Mouse (Mus musculus): ENCODE measurements around the gene Siah2. TPM values are rescaled to one million over a fixed set of nuclear protein-coding genes. Genes with fewer than 3 reads are reported as not detected.

The Siah2 gene
- polyA plus RNA-seq, 1 experiment from 2014 or later: 5.5 TPM

DNA sequence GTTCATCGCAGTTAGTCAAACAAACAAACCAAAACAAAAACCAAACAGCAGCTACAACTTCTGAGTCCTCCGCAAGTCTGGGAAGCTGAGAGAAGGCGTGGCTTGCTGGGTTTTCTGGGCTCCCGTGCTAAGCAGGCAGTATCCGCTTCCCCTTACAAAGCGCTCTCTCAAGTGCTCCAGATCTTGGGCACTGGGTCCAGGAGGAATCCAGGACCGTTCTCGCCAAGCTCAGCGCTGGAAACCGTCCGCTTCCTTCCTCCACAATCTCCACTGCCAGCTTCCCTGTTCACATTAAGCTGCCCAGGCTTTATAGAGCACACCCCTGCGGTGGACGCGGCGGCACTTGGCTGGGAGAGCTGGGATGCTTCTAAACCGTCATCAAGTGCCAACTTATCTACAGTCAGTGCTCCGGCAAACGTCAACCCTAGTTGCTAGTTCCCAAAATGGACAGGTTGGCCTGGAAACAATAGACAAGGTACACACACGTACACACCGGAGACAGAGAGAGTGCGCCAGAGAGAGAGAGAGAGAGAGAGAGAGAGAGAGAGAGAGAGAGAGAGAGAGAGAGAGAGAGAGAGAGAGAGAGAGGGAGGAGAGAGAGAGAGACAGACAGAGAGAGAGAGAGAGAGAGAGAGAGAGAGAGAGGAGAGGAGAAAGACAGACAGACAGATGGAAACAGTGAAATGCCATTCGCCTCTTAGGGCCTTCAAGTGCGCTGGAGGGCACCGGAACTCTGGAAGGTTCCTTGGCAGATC is 1.4 kb downstream of the Siah2 start:
- WGBS: under 1% methylated on average over 24 of the region's 24 CpGs
- Histone ChIP-seq H3K4me3 (replicated peaks; ENCODE audit: low read depth, low read length) (peak overlapping the region; percentile 82), H3K9me3 (replicated peaks; ENCODE audit: low read length) (no peaks in the 10 kb centered on the region), H3K27me3 (ENCODE audit: insufficient read depth, low read length) (no peaks in the 10 kb centered on the region), H3K4me1 (replicated peaks; ENCODE audit: insufficient read depth, low read length) (peaks cover 4% of the 10 kb centered on the region; the same call in 1 of the 2 replicates), H3K4me2 (ENCODE audit: low read length) (peak overlapping the region; percentile 98), H3K27ac (peak overlapping the region; percentile 88), H3K36me3 (ENCODE audit: insufficient read depth, low read length) (no peaks in the 10 kb centered on the region), H3K9ac (ENCODE audit: low read depth, low read length) (peak overlapping the region; percentile 88)
- no peak for TF ChIP-seq CTCF (IDR thresholded peaks at IDR 0.05; ENCODE audit: low read depth)
- ATAC-seq (replicated peaks; ENCODE audit: low FRiP score, low read depth) (peak; percentile 22; the same call in 1 of the 2 replicates), DNase-seq (ENCODE audit: low spot score) (peak; percentile 82)

DNA sequence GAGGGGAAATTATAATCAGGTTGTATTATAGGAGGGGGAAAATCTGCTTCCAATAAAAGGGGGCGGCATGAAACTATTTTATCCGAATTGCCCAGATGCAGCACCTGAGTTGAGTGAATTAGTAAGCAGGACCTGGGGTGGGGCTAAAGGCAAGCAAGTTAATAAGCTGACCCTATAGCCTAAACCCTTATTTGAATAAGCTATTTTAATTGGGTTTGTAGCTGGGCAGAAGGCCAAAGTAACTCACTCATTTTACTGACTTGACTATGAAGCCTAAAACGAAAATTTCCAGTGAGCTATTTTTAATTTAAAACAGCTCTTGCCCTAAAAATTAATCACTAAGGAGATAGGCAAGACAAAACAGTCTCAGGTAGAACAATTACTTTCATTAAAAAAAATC is 2.5 kb downstream of the Siah2 start:
- Histone ChIP-seq H3K4me3 (replicated peaks; ENCODE audit: low read depth, low read length) (peak overlapping the region; percentile 82; the same call in 1 of the 2 replicates), H3K4me1 (replicated peaks; ENCODE audit: insufficient read depth, low read length) (peaks cover 4% of the 10 kb centered on the region; the same call in 1 of the 2 replicates), H3K9ac (ENCODE audit: low read depth, low read length) (no peak overlapping the region), H3K27me3 (ENCODE audit: insufficient read depth, low read length) (no peaks in the 10 kb centered on the region), H3K4me2 (ENCODE audit: low read length) (peak overlapping the region; percentile 98), H3K9me3 (replicated peaks; ENCODE audit: low read length) (no peaks in the 10 kb centered on the region), H3K36me3 (ENCODE audit: insufficient read depth, low read length) (no peaks in the 10 kb centered on the region), H3K27ac (no peak overlapping the region)
- ATAC-seq (replicated peaks; ENCODE audit: low FRiP score, low read depth): no peak
- DNase-seq (ENCODE audit: low spot score): peak; percentile 22
- 37% methylated on average over 3 of the region's 3 CpGs for WGBS
- TF ChIP-seq CTCF (IDR thresholded peaks at IDR 0.05; ENCODE audit: low read depth): no peak

DNA sequence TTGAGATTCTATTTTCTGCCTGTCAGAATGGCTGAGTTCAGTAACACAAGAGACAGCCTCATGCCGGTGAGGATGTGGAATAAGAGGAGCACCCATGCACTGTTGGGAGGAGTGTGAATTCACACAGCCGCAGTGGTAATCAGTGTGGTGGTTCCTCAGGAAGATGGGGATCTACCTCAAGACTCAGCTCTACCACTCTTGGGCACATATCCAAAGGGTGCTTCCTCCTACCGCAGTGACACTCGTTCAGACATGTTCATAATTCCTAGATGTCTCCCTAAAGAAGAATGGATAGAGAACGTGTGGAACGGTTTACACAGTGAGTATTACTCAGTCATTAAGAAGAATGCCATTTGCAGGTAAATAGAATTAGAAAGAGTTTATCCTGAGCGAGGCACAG is 3.1 kb downstream of the Siah2 start:
- H3K9me3 ChIP-seq (replicated peaks; ENCODE audit: low read length): no peaks in the 10 kb centered on the region
- peak overlapping the region; percentile 98 for H3K4me2 ChIP-seq (ENCODE audit: low read length)
- no peaks in the 10 kb centered on the region for H3K27me3 ChIP-seq (ENCODE audit: insufficient read depth, low read length)
- no peak overlapping the region for H3K4me3 ChIP-seq (replicated peaks; ENCODE audit: low read depth, low read length)
- H3K27ac ChIP-seq: no peak overlapping the region
- no peak for TF ChIP-seq CTCF (IDR thresholded peaks at IDR 0.05; ENCODE audit: low read depth)
- no peak for ATAC-seq (replicated peaks; ENCODE audit: low FRiP score, low read depth)
- H3K9ac ChIP-seq (ENCODE audit: low read depth, low read length): no peak overlapping the region
- no peaks in the 10 kb centered on the region for H3K36me3 ChIP-seq (ENCODE audit: insufficient read depth, low read length)
- H3K4me1 ChIP-seq (replicated peaks; ENCODE audit: insufficient read depth, low read length): peaks cover 4% of the 10 kb centered on the region; the same call in 1 of the 2 replicates
- WGBS: 86% methylated on average over 7 of the region's 7 CpGs
- no peak for DNase-seq (ENCODE audit: low spot score)

DNA sequence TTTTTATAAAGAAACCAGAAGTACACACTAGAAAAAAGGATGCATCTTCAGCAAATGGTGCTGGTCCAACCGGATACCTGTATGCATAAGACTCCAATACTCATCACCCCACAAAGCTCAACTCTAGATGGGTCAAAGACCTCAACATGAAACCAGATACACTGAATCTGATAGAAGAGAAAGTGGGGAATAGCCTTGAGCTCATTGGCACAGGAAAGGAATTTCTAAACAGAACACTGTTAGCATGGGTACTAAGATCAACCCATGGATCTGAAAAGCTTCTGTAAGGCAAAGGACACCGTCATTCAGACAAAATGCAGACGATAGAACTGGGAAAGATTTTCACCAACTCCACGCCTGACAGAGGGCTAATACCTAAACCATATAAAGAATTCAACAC is 3.6 kb downstream of the Siah2 start:
- no peak for DNase-seq (ENCODE audit: low spot score)
- TF ChIP-seq CTCF (IDR thresholded peaks at IDR 0.05; ENCODE audit: low read depth): no peak
- no peaks in the 10 kb centered on the region for H3K9me3 ChIP-seq (replicated peaks; ENCODE audit: low read length)
- peaks cover 4% of the 10 kb centered on the region; the same call in 1 of the 2 replicates for H3K4me1 ChIP-seq (replicated peaks; ENCODE audit: insufficient read depth, low read length)
- H3K4me2 ChIP-seq (ENCODE audit: low read length): no peak overlapping the region
- ATAC-seq (replicated peaks; ENCODE audit: low FRiP score, low read depth): no peak
- H3K27ac ChIP-seq: no peak overlapping the region
- no peaks in the 10 kb centered on the region for H3K27me3 ChIP-seq (ENCODE audit: insufficient read depth, low read length)
- 94% methylated on average over 4 of the region's 4 CpGs for WGBS
- H3K9ac ChIP-seq (ENCODE audit: low read depth, low read length): no peak overlapping the region
- no peaks in the 10 kb centered on the region for H3K36me3 ChIP-seq (ENCODE audit: insufficient read depth, low read length)
- no peak overlapping the region for H3K4me3 ChIP-seq (replicated peaks; ENCODE audit: low read depth, low read length)

DNA sequence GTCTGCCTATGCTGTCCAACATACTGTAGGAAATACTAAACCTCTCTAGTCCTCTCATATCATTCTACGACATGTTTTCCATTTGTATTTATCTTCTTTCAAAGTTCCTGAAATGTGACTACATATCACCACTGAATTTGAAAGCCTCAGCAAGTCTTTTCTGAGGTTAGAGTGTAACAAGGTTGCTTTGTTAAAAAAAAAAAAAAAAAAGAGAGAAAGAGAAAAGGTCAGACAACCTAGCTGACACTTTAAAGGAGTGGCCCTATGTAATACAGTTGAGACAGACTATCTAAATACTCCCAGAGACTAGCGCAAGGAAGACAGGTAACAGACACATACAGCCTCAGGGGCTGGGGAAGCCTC is 5.3 kb downstream of the Siah2 start:
- ATAC-seq (replicated peaks; ENCODE audit: low FRiP score, low read depth) (no peak), DNase-seq (ENCODE audit: low spot score) (no peak)
- no peak for TF ChIP-seq CTCF (IDR thresholded peaks at IDR 0.05; ENCODE audit: low read depth)
- H3K4me3 ChIP-seq (replicated peaks; ENCODE audit: low read depth, low read length): no peak overlapping the region
- peaks cover 3% of the 10 kb centered on the region; the same call in 1 of the 2 replicates for H3K4me1 ChIP-seq (replicated peaks; ENCODE audit: insufficient read depth, low read length)
- no peaks in the 10 kb centered on the region for H3K27me3 ChIP-seq (ENCODE audit: insufficient read depth, low read length)
- H3K36me3 ChIP-seq (ENCODE audit: insufficient read depth, low read length): no peaks in the 10 kb centered on the region
- no peak overlapping the region for H3K4me2 ChIP-seq (ENCODE audit: low read length)
- H3K9ac ChIP-seq (ENCODE audit: low read depth, low read length): no peak overlapping the region
- no peaks in the 10 kb centered on the region for H3K9me3 ChIP-seq (replicated peaks; ENCODE audit: low read length)
- H3K27ac ChIP-seq: no peak overlapping the region
- 73% methylated on average over 2 of the region's 2 CpGs for WGBS

DNA sequence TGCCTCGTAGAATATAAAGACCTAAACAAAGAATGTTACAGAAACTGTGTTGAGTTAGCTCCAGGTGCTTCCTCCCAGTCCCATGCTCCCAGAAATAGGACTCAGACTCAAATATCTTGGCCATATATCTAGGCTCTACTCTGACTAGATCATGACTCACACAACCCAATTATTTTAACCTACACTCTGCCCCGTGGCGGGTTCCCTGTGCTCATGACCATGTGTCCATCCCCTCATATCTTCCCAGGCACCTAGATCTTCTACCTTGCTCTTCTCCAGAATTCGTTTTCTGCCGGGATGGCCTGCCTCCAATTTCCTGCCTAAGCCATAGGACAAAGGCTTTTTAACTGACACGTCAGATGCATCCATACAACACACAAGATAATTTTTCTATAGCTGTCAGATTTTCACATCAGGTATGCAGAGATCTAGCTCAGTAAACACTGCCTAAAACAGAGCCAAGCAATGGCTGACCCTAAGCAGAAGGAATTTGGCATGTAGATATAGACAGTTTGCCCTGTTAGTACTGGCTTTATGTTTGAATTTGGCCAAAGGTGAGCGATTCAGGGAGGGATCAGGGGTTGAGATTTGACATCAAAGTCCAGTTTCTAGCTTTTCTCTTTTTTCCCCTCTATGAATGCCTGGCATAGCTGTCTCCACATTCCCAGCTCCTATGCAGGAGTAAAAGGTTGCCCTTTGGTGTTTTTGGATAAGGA is 5.8 kb downstream of the Siah2 start:
- ATAC-seq (replicated peaks; ENCODE audit: low FRiP score, low read depth): no peak

More for the DNA sequence above, 5.8 kb downstream of the Siah2 start:
- H3K4me1 ChIP-seq (replicated peaks; ENCODE audit: insufficient read depth, low read length): peaks cover 5% of the 10 kb centered on the region; the same call in 1 of the 2 replicates
- no peak overlapping the region for H3K27ac ChIP-seq
- H3K9ac ChIP-seq (ENCODE audit: low read depth, low read length): no peak overlapping the region
- DNase-seq (ENCODE audit: low spot score): no peak
- no peaks in the 10 kb centered on the region for H3K36me3 ChIP-seq (ENCODE audit: insufficient read depth, low read length)
- no peak overlapping the region for H3K4me2 ChIP-seq (ENCODE audit: low read length)
- WGBS: 83% methylated on average over 7 of the region's 7 CpGs
- no peak overlapping the region for H3K4me3 ChIP-seq (replicated peaks; ENCODE audit: low read depth, low read length)
- H3K27me3 ChIP-seq (ENCODE audit: insufficient read depth, low read length): no peaks in the 10 kb centered on the region
- no peak for TF ChIP-seq CTCF (IDR thresholded peaks at IDR 0.05; ENCODE audit: low read depth)
- H3K9me3 ChIP-seq (replicated peaks; ENCODE audit: low read length): no peaks in the 10 kb centered on the region

All from kidney, postnatal 0 days (tissue).